Mouse (Mus musculus): Measurements from ENCODE around the gene Zfp142. TPM values are rescaled to one million over a fixed set of nuclear protein-coding genes. Genes with fewer than 3 reads are reported as not detected.

Zfp142 gene
- polyA plus RNA-seq, 1 experiment from 2014 or later, result 3.6 TPM

DNA sequence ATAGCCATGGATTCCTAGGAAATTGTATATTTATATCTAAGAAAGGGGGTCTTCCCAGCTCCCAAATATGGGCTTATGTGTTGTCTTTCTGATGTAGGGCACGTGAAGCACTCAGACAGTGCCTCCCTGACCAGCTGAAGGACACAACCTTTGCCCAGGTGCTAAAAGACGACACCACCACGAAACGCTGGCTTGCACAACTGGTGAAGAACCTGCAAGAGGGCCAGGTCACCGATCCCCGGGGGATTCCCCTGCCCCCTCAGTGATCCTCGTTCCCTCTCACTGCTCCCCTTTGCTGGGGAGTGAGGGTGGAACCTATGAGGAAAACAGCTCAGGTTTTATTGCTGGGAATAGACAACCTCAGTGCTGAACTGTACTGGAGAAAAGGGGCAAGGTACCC lies 59.5 kb downstream of the Zfp142 start:
- Histone ChIP-seq H3K36me3 (ENCODE audit: insufficient read depth, low read length) (peaks cover 61% of the 10 kb centered on the region), H3K4me1 (replicated peaks; ENCODE audit: insufficient read depth, low read length) (no peaks in the 10 kb centered on the region), H3K9ac (ENCODE audit: low read depth, low read length) (no peak overlapping the region), H3K27ac (no peak overlapping the region), H3K4me3 (replicated peaks; ENCODE audit: low read depth, low read length) (no peak overlapping the region), H3K27me3 (ENCODE audit: insufficient read depth, low read length) (no peaks in the 10 kb centered on the region), H3K4me2 (ENCODE audit: low read length) (no peak overlapping the region), H3K9me3 (replicated peaks; ENCODE audit: low read length) (no peaks in the 10 kb centered on the region)
- no peak for TF ChIP-seq CTCF (IDR thresholded peaks at IDR 0.05; ENCODE audit: low read depth)
- DNase-seq (ENCODE audit: low spot score), result no peak
- 48% methylated on average over 7 of the region's 7 CpGs for WGBS
- no peak for ATAC-seq (replicated peaks; ENCODE audit: low FRiP score, low read depth)

DNA sequence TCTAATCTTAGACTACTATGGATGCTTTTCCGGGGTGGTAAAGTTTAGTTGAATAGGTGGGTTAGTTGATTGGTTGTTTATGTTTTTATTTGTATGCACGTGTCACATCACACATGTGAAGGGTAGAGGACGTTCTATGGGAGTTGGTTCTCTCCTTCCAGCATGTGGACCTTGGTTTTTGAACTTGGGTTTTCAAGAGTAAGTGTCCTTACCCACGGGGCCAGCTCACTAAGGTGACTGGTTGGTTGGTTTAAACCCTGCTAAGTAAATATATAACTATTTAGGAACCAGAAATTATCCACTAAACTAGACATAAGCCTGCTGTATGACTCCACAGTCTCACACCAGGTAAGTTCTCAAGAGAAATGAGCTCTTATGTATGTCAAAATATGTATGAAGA lies 63.3 kb downstream of the Zfp142 start:
- ATAC-seq (replicated peaks; ENCODE audit: low FRiP score, low read depth) (no peak; the same call in 1 of the 2 replicates), DNase-seq (ENCODE audit: low spot score) (no peak)
- Histone ChIP-seq H3K27ac (no peak overlapping the region), H3K36me3 (ENCODE audit: insufficient read depth, low read length) (peaks cover 52% of the 10 kb centered on the region), H3K9me3 (replicated peaks; ENCODE audit: low read length) (no peaks in the 10 kb centered on the region), H3K4me3 (replicated peaks; ENCODE audit: low read depth, low read length) (no peak overlapping the region), H3K27me3 (ENCODE audit: insufficient read depth, low read length) (no peaks in the 10 kb centered on the region), H3K9ac (ENCODE audit: low read depth, low read length) (no peak overlapping the region), H3K4me1 (replicated peaks; ENCODE audit: insufficient read depth, low read length) (no peaks in the 10 kb centered on the region), H3K4me2 (ENCODE audit: low read length) (no peak overlapping the region)
- no peak for TF ChIP-seq CTCF (IDR thresholded peaks at IDR 0.05; ENCODE audit: low read depth)
- WGBS, result 90% methylated on average over 4 of the region's 4 CpGs

DNA sequence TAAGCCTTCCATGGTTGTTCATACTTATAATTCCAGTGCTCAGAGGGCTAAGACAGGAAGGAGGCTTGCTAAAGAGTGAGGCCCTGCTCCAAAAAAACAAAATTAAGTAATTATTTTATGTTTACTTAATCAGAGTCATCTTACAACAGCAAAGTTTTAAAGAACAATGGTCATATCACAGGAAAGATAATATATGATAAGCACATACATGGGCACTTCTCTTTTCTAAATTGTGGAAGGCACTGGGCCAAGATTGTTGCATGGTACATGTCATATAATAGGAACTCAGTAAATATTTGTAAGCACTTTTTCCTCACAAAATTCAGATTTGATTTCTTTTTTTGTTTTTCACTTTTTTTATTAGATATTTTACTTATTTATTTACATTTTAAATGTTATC lies 68.2 kb downstream of the Zfp142 start:
- H3K27ac ChIP-seq, result no peak overlapping the region
- ATAC-seq (replicated peaks; ENCODE audit: low FRiP score, low read depth) (no peak), DNase-seq (ENCODE audit: low spot score) (no peak)
- no peak overlapping the region for H3K4me3 ChIP-seq (replicated peaks; ENCODE audit: low read depth, low read length)
- H3K4me2 ChIP-seq (ENCODE audit: low read length), result no peak overlapping the region
- H3K27me3 ChIP-seq (ENCODE audit: insufficient read depth, low read length), result no peaks in the 10 kb centered on the region
- H3K36me3 ChIP-seq (ENCODE audit: insufficient read depth, low read length), result peaks cover 28% of the 10 kb centered on the region
- H3K9ac ChIP-seq (ENCODE audit: low read depth, low read length), result no peak overlapping the region
- H3K4me1 ChIP-seq (replicated peaks; ENCODE audit: insufficient read depth, low read length), result no peaks in the 10 kb centered on the region
- TF ChIP-seq CTCF (IDR thresholded peaks at IDR 0.05; ENCODE audit: low read depth), result no peak
- H3K9me3 ChIP-seq (replicated peaks; ENCODE audit: low read length), result no peaks in the 10 kb centered on the region

Small RNA genes lying within 50 kb of the gene (microRNA-seq; reads per million reads assigned to microRNA genes)
- gene Gm25035, result not detected

Other genes with a start within 250 kb of the Zfp142 start
- 0.59 and 0.75 TPM in 2 replicates for gene Catip, start 226.1 kb downstream of the Zfp142 start, polyA plus RNA-seq (2015; fragmentation: Nextera tagmentation; extraction: Ambion mirVana)
- gene Slc11a1, start 213.1 kb downstream of the Zfp142 start, polyA plus RNA-seq (2015; fragmentation: Nextera tagmentation; extraction: Ambion mirVana), result 2.6 and 3.6 TPM in 2 replicates
- 73.3 and 75.8 TPM in 2 replicates for gene Ctdsp1, start 196.7 kb downstream of the Zfp142 start, polyA plus RNA-seq (2015; fragmentation: Nextera tagmentation; extraction: Ambion mirVana)
- gene Vil1, start 178.9 kb downstream of the Zfp142 start, polyA plus RNA-seq (2015; fragmentation: Nextera tagmentation; extraction: Ambion mirVana), result 17.0 and 18.0 TPM in 2 replicates
- gene Cnot9, start 82.2 kb downstream of the Zfp142 start, polyA plus RNA-seq (2015; fragmentation: Nextera tagmentation; extraction: Ambion mirVana), result 49.8 and 51.6 TPM in 2 replicates
- 1.0 and 1.1 TPM in 2 replicates for gene Plcd4, start 45.4 kb downstream of the Zfp142 start, polyA plus RNA-seq (2015; fragmentation: Nextera tagmentation; extraction: Ambion mirVana)
- gene Usp37, start 44.0 kb downstream of the Zfp142 start, polyA plus RNA-seq (2015; fragmentation: Nextera tagmentation; extraction: Ambion mirVana), result 17.4 and 20.2 TPM in 2 replicates
- gene Bcs1l, start within 50 bp of the Zfp142 start, polyA plus RNA-seq (2015; fragmentation: Nextera tagmentation; extraction: Ambion mirVana), result 13.3 and 14.5 TPM in 2 replicates
- gene Rnf25, start 13.2 kb upstream of the Zfp142 start, polyA plus RNA-seq (2015; fragmentation: Nextera tagmentation; extraction: Ambion mirVana), result 30.4 and 30.5 TPM in 2 replicates
- gene Stk36, start 13.2 kb upstream of the Zfp142 start, polyA plus RNA-seq (2015; fragmentation: Nextera tagmentation; extraction: Ambion mirVana), result 4.8 and 5.0 TPM in 2 replicates
- gene Ttll4, start 73.5 kb upstream of the Zfp142 start, polyA plus RNA-seq (2015; fragmentation: Nextera tagmentation; extraction: Ambion mirVana), result 6.9 and 7.1 TPM in 2 replicates
- 10.3 and 10.8 TPM in 2 replicates for gene Cyp27a1, start 125.3 kb upstream of the Zfp142 start, polyA plus RNA-seq (2015; fragmentation: Nextera tagmentation; extraction: Ambion mirVana)
- gene Prkag3, start 161.0 kb upstream of the Zfp142 start, polyA plus RNA-seq (2015; fragmentation: Nextera tagmentation; extraction: Ambion mirVana), result 0.07 and 0.27 TPM in 2 replicates
- gene Wnt6, start 183.6 kb upstream of the Zfp142 start, polyA plus RNA-seq (2015; fragmentation: Nextera tagmentation; extraction: Ambion mirVana), result 1.9 and 2.2 TPM in 2 replicates
- gene Wnt10a, start 203.3 kb upstream of the Zfp142 start, polyA plus RNA-seq (2015; fragmentation: Nextera tagmentation; extraction: Ambion mirVana), result 0.91 and 1.0 TPM in 2 replicates